Mouse (Mus musculus) left cerebral cortex, adult 18-20 months (tissue): Measurements from ENCODE around the gene Tmem265. TPM values are rescaled to one million over a fixed set of nuclear protein-coding genes. Genes with fewer than 3 reads are reported as not detected.

Experiments
- DNase-seq, 2 experiments: peaks; one replicate each; pipeline ENCODE4 v3.0.0; 2021 to 2022; ENCODE audit warnings: low spot score in 2 of 2, mixed read lengths in 1 of 2
- total RNA-seq, 2 experiments: library from RNA; stranded (reverse); gene quantifications; 2 replicates each; pipeline ENCODE4 v1.2.3; 2021

The Tmem265 gene
- total RNA-seq, 2 experiments from 2014 or later: 1.0 TPM; not detected in 1

- DNase-seq: peak; percentile 87 to 95
Observed at GRCm38 (mm10) chr7:127588011-127588871, 27.1 kb downstream of the Tmem265 start, which contains the start of the genes Ccdc189 and Rnf40. Gene Ccdc189 (minus strand): TSS chr7:127588595. Gene Rnf40 (plus strand): TSS chr7:127588767.

- no peak for DNase-seq
Observed at GRCm38 (mm10) chr7:127588901-127589300, 27.7 kb downstream of the Tmem265 start.

DNA sequence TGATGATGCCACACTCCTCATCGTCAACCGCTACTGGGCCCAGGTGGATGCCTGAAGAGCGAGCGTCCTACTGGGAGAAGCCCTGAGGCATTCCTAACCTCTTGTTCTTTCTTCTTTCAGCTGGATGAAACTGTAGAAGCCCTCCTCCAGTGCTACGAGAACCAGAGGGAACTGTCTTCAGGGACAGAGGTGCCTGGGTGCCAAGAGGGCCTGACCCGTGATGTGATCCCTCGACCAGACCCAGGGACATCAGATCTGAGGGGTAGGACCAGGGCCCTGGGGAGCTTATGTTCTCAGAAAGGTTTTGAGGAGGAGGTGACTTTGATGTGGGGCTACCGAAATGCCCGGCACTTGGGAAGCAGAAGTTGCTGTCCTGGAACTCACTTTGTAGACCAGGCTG, 28.4 kb downstream of the Tmem265 start:
- no peak for DNase-seq

DNA sequence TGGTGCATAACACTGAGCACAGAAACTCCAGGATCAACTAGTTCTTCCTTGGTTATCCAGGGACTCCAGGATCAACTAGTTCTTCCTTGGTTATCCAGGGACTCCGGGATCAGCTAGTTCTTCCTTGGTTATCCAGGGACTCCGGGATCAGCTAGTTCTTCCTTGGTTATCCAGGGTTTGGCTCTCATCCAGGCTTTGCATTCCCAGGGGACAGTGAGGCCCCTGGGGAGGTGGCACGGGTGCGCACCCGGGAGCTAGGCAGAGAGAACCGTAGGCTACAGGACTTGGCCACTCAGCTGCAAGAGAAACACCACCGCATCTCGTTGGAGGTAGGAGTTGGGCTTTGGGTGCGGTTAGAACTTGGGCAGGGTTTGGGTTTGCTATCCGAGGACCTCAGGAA, 29.9 kb downstream of the Tmem265 start:
- DNase-seq: no peak

DNA sequence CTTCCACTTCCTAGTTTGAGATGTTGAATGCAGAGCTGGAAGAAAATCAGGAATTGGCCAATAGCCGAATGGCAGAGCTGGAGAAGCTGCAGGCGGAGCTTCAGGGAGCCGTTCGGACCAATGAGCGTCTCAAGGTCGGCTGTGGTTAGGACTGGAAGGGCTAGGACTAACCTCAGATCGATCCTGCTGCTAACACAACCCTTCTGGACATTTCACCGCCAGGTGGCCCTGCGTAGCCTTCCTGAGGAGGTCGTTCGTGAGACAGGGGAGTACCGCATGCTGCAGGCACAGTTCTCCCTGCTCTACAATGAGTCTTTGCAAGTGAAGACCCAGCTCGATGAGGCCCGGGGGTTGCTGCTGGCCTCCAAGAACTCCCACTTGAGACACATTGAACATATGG, 31.4 kb downstream of the Tmem265 start:
- DNase-seq: no peak

- no peak for DNase-seq
Observed at GRCm38 (mm10) chr7:127596747-127597146, 35.6 kb downstream of the Tmem265 start.

GRCm38 (mm10) chr7:127600612-127601011, 39.4 kb downstream of the Tmem265 start:
- no peak for DNase-seq

DNA sequence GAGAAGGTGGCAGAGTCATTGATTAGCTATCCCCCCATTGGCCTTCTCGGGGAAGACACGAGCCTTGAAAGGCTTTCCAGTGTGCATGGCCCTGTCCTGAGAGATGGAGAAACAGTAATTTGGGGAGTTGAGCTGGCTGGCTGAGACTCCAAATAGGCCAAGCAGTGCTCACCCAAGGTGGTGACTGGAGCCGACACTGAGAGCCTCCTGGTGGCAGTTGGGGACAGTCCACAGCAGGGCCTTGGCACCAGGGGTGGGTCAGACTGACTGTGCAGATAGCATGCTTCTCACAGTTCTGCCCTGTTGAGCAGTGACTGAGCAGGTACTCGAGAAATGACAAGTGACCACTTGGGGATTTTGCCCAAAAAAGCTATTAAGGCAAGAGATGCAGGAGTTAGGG, 40.5 kb downstream of the Tmem265 start:
- DNase-seq: no peak

DNA sequence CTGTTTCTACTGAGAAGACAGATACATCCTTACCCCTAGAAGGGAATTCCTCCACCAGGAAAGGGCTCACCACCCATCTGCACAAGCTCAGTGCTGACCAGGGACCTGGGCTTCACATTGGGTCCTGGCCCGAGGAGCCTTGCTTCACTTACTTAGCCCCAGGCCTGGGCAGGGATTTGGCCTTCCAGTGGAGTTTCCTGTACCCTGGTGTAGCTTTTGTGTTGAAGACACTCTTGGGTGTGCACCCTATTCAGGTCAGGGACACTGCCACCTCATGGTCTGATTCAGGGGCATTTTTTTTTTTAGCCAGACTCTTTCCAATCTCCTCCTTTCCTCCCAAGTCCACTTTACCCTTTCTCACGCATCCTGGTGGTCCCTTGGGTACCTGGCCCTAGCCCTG, 41.7 kb downstream of the Tmem265 start:
- no peak for DNase-seq

- no peak for DNase-seq
Observed at GRCm38 (mm10) chr7:127604256-127604655, 43.1 kb downstream of the Tmem265 start.

GRCm38 (mm10) chr7:127607150-127607549, 46.0 kb downstream of the Tmem265 start:
- DNase-seq: no peak

- DNase-seq: no peak
Observed at GRCm38 (mm10) chr7:127611011-127611410, 49.8 kb downstream of the Tmem265 start.

DNA sequence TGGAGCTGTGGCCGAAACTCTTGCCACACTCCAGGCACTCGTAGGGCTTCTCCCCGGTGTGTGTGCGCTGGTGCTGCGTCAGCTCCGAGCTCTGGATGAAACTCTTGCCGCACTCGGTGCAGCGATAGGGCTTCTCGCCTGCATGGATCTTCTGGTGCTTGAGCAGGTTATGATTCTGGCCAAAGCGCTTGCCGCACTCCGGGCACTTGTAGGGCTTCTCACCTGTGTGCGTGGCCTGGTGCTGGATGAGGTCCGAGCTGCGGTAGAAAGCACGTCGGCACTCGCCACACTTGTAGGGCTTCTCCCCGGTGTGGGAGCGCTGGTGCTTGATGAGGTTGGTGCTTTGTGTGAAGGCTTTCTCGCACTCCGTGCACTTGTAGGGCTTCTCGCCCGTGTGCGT, 50.4 kb downstream of the Tmem265 start:
- DNase-seq: no peak

- DNase-seq: no peak
Observed at GRCm38 (mm10) chr7:127613501-127613900, 52.3 kb downstream of the Tmem265 start.

- DNase-seq: no peak
Observed at GRCm38 (mm10) chr7:127614091-127614490, 52.9 kb downstream of the Tmem265 start.

DNA sequence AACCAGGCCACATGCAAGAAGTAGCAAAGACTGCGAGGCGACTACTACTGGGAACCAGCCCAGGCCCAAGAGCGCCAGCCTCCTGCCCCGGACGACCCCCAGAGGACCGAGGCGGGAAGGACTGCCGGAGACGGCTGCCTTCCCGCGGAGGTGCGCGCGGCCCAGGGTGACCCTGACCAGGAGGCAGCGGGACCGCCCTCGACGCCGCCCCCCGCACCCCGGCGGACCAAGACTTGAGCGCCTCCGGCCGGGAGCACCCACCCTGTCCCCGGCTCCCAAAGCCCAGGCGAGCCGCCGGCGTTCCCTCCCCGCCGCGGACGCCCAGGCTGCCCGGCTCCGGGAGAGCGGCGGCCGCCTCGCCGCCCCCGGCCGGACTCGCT, 53.3 kb downstream of the Tmem265 start:
- DNase-seq: peak in 1 of 2 experiments; percentile 31

DNA sequence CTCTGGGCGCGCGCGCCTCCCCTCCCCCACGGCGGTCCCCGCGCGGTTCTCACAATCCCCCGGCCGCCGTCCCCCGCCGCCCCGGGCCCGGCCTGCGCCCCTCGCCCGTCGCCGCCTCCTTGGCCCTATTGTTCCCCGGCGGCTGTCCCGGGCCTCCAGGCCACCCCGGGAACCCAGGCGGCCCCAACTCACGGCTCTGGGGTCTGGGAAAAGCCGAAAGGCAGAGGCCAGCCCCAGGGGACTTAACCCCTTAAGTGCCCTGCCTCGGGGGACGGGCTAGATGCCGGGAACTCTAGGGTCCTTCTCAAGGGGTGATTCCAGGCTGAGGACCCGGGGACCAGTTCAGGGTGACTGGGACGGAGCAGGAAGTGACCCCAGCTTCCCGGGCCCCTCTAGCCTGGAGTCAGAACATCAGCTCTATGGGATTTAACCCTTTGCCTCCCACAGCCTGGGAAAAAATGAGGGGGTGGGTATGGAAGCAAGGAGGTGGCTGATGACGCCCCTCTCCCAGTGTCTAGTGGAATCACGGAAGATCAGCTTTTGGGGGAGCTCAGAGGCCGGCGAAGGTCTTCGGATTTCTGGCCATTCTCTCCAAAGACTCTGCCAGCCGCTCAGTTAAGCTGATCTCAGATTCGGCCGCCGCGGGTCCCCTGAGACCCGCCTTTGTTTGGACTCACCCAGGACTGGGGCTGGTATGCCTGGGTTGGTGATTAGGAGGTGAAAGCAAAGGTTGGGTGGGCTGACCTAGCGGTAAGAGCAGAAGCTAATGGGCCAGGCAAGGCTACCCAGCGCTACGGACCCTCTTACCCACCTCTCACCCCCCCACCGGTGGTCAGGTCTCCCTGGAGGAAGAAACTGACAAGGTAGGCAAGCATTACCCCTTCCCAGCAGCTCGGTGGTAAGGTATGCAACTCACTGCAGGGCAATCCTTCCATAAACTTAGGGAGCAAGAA, 54.0 kb downstream of the Tmem265 start, which contains the start of gene Zfp629:
Gene Zfp629 (minus strand): TSS at position 907 of the 953 bp plus-strand sequence.
- DNase-seq: peak; percentile 65 to 70

DNA sequence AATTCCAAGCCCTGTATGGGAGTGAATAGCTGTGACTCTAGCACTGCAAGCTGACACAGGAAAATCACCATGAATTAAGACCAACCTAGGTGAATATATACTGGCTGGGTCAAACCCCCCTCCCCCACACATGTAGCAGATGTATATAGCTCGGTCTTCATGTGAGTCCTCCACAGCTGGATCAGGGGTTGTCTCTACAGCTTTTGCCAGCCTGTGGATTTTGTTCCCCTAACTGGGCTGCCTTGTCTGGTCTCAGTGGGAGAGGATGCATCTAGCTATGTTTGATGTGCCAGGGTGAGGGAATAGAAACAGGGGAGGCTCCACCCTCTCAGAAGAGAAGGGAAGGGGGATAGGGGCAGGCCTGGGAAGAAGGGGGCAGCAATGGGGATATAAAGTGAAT, 55.1 kb downstream of the Tmem265 start:
- DNase-seq: no peak
